Mouse (Mus musculus): ENCODE measurements around the gene Clip2.
A peak's percentile ranks its signal among the peaks of the same experiment; 100 is the strongest.
"Not testable (repeated sequence)": the region's sequence is repeated elsewhere in the genome, so short reads cannot be mapped to it uniquely, and the experiment has no call there.

Gene Clip2

GRCm38 (mm10) chr5:134485900-134486665, 66.2 kb downstream of the Clip2 start:
- DNase-seq, result peak; percentile 85

- DNase-seq, result no peak
These were observed 67.0 kb downstream of the Clip2 start for GRCm38 (mm10) chr5:134485183-134485730.

GRCm38 (mm10) chr5:134483291-134483690, 68.9 kb downstream of the Clip2 start:
- no peak for DNase-seq

GRCm38 (mm10) chr5:134482331-134482730, 69.9 kb downstream of the Clip2 start:
- DNase-seq, result no peak

- not testable (repeated sequence) for DNase-seq
These were observed 73.3 kb downstream of the Clip2 start for GRCm38 (mm10) chr5:134478886-134479285.

GRCm38 (mm10) chr5:134475686-134476085, 76.5 kb downstream of the Clip2 start:
- DNase-seq, result not testable (repeated sequence)

GRCm38 (mm10) chr5:134475006-134475605, 77.1 kb downstream of the Clip2 start:
- no peak for DNase-seq

- DNase-seq, result peak; percentile 52
These were observed 78.3 kb downstream of the Clip2 start for GRCm38 (mm10) chr5:134473902-134474301.

GRCm38 (mm10) chr5:134470538-134471169, 81.6 kb downstream of the Clip2 start:
- DNase-seq, result no peak

GRCm38 (mm10) chr5:134469559-134470150, 82.6 kb downstream of the Clip2 start:
- DNase-seq, result peak; percentile 36

GRCm38 (mm10) chr5:134468158-134468765, 84.0 kb downstream of the Clip2 start:
- DNase-seq, result no peak

GRCm38 (mm10) chr5:134467030-134467549, 85.1 kb downstream of the Clip2 start:
- DNase-seq, result peak; percentile 68

- DNase-seq, result peak; percentile 40
These were observed 85.8 kb downstream of the Clip2 start for GRCm38 (mm10) chr5:134466296-134467029.

- DNase-seq, result peak; percentile 43
These were observed 87.0 kb downstream of the Clip2 start for GRCm38 (mm10) chr5:134465197-134465596.

GRCm38 (mm10) chr5:134464225-134464624, 88.0 kb downstream of the Clip2 start:
- DNase-seq, result peak; percentile 57

- DNase-seq, result no peak
These were observed 89.5 kb downstream of the Clip2 start for GRCm38 (mm10) chr5:134462731-134463130.

GRCm38 (mm10) chr5:134462316-134462715, 89.9 kb downstream of the Clip2 start:
- DNase-seq, result no peak

- DNase-seq, result no peak
These were observed 91.7 kb downstream of the Clip2 start for GRCm38 (mm10) chr5:134460546-134460945.

- no peak for DNase-seq
These were observed 93.1 kb downstream of the Clip2 start for GRCm38 (mm10) chr5:134459096-134459495.

GRCm38 (mm10) chr5:134458416-134458815, 93.8 kb downstream of the Clip2 start:
- DNase-seq, result no peak

- no peak for DNase-seq
These were observed 94.9 kb downstream of the Clip2 start for GRCm38 (mm10) chr5:134457371-134457770.

GRCm38 (mm10) chr5:134456503-134456962, 95.7 kb downstream of the Clip2 start, which contains the start of gene Gtf2ird1:
Gene Gtf2ird1, minus strand, starts transcription at chr5:134456716.
- peak; percentile 80 for DNase-seq

Measured in liver (tissue).